Mouse (Mus musculus) testis, adult 2 months (tissue): ENCODE measurements at regions not wholly inside any gene's neighbourhood (a gene's known extent, or its start where the extent isn't known, plus 50 kb on each side); places are given as distances from the start of the nearest gene placed in this dataset.

Experiments
- CTCF ChIP-seq: fragments of 200-500 bp; IDR thresholded peaks from 2 replicates; pipeline ENCODE4 v1.5.1; 2012; ENCODE audit warnings: low read depth, mild to moderate bottlenecking, inconsistent platforms, low read length, moderate library complexity; ENCODE audit not compliant: control insufficient read depth, insufficient read depth, insufficient replicate concordance
- POLR2A ChIP-seq: fragments of 200-500 bp; IDR thresholded peaks from 2 replicates; pipeline ENCODE4 v1.6.1; 2012; ENCODE audit warnings: low read depth, mild to moderate bottlenecking, inconsistent platforms, low read length, moderate library complexity; ENCODE audit not compliant: control insufficient read depth

DNA sequence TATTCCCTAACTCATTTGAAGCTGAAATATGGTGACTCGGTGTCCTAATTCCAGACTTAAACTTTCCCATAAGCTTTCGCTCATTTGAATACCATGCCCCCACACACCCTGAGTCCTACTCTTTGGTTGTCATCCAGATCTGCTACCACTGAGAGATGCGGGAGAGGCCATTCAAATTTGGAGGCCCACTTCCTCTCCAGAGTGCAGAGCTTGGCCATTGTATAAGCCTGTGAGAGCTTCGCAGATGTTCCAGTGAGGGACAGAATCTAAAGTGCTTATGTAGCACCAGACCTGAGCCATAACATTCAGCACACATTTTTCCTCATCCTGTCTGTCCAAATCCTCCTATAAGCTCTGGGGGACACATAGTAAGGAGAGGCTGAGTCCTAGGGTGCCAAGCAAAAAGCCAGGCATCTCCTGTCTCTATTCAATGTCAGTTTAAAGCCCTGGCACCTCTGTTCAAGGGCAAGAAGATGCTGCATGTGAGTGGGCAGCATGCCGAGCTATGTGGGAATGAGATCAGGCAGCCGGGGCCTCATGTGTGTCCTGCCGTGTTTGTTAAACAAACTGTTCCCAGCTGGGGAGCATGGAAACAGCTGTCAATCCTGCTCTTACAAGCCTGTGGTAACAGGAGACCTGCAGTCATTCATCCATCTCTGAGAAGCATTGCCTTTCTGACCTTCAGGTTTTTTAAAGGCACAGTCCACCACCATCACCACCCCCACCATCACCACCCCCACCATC, 113.9 kb downstream of the Tex36 start:
- TF ChIP-seq POLR2A (no peak), CTCF (no peak)
